In genomic region chr8:71594324-71594722, GRCm38 (mm10) we compare ENCODE assay signal across 12 mouse cellular contexts. TPM values are rescaled to one million over a fixed set of nuclear protein-coding genes. Genes with fewer than 3 reads are reported as not detected.
"Had no signal": no experiment of that assay in that cellular context is flagged by ENCODE, and none has a peak within 500 bp of the region (broad histone marks: within the 10 kb centered on the region; RNA-seq: fewer than 3 reads in every experiment).

No protein-coding gene starts in this region.

- DNase-seq: liver, embryonic 13.5 days; lung, adult 18-20 months; midbrain, embryonic 14.5 days; thymus, adult 2 months; thymus, postnatal 4 days had no signal

- H3K9me3 ChIP-seq: limb, embryonic 15.5 days; liver, embryonic 13.5 days; neural tube, embryonic 12.5 days had no signal

- H3K27ac ChIP-seq: left cerebral cortex, adult 2 months; limb, embryonic 15.5 days; liver, embryonic 13.5 days; neural tube, embryonic 12.5 days had no signal

- H3K4me3 ChIP-seq: left cerebral cortex, adult 2 months; liver, embryonic 13.5 days; neural tube, embryonic 12.5 days had no signal

- H3K27me3 ChIP-seq: limb, embryonic 15.5 days; liver, embryonic 13.5 days had no signal

- H3K4me2 ChIP-seq: limb, embryonic 15.5 days had no signal

- H3K36me3 ChIP-seq: liver, embryonic 13.5 days had no signal

- H3K9ac ChIP-seq: limb, embryonic 15.5 days; neural tube, embryonic 12.5 days had no signal

RNA-seq across cellular contexts. Expression of gene Nxnl1, which starts 27.9 kb away (rescaled TPM):
- total RNA-seq: layer of hippocampus, postnatal 25 days; megakaryocyte-erythroid progenitor cell, adult 5-6 weeks; neutrophil, adult 5-6 weeks had no signal
- polyA plus RNA-seq: limb, embryonic 11.5 days; midbrain, embryonic 14.5 days; neural tube, embryonic 12.5 days had no signal
